Mouse (Mus musculus) lung, adult 18-20 months (tissue): ENCODE measurements around the gene Tbc1d1.
A peak's percentile ranks its signal among the peaks of the same experiment; 100 is the strongest.

ENCODE experiments used
- DNase-seq, 2 experiments: peaks; one replicate each; pipeline ENCODE4 v3.0.0; 2022; ENCODE audit warnings: mixed read lengths in 2 of 2

Tbc1d1 gene

GRCm38 (mm10) chr5:64241867-64242266, 85.8 kb downstream of the Tbc1d1 start:
- no peak for DNase-seq

DNA sequence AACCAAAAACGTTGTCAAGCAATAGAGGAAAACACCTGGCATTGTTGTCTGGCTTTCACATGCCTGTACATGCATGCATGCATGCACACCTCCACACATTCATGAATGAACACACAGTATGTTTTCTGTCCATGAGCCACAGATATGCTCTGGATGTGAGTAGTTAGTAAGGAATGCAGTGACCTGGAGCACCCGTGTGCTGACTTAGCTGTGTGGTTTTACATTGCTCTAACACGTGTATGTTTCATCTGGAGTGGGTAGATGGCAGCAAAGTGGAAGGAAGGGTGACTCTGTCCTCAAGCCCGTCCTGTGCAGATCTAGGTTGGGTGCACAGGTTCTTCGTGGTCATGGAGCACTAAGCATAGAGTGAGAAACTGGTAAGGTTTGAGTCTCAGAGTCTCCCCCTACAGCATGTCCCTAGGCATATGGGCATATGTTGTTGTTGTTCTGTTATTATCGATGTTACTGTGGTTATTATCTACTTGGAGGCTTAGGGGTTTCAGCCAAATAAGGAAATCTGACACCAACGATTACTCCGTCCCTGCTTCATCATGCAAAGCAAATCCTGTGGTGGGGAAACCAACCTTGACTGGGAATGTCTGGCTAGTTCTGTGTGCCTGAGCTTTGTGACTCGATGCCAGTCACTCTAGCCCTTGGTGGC, 86.8 kb downstream of the Tbc1d1 start:
- no peak for DNase-seq

DNA sequence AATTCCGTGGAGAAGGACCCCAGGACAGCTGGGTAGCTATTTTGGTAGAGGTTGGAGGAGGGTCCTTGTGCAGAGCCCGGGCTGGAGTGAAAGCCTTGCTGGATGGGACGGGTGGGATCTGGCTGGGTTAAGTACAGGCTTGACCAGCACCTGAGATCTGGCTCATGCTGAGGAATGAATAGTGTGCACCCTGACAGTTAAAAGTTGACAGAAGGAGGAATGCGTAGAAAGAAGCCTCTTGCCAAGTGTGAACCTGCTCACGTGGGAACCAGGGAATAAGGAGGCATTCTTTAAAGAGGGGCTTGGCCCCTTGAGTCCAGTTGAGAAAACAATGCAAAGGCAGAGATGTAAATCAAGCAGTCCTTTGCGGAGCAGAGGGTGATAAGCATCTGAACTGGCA, 87.6 kb downstream of the Tbc1d1 start:
- no peak for DNase-seq

GRCm38 (mm10) chr5:64244283-64244682, 88.2 kb downstream of the Tbc1d1 start:
- DNase-seq = peak; percentile 24 to 43

- DNase-seq = no peak
Observed at GRCm38 (mm10) chr5:64244745-64245144, 88.6 kb downstream of the Tbc1d1 start.

DNA sequence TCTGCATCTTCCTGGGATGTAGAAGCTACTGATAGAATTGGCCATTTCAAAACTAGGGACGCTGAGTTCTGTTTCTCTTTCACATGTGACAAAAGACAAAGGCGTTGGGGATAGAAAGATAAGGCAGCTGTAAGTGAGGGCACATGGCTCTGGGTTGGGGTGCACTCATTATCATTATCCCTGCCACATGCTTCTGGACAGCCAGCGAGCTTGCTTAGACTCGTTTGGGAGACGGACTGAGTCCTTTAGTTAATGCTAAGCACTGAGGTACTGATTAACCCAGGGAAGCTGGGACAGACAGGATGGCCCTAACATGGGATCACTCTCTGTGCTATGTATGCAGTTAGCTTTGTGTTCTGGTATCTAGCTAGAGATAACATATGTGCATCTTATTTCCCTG, 95.3 kb downstream of the Tbc1d1 start:
- DNase-seq = no peak

DNA sequence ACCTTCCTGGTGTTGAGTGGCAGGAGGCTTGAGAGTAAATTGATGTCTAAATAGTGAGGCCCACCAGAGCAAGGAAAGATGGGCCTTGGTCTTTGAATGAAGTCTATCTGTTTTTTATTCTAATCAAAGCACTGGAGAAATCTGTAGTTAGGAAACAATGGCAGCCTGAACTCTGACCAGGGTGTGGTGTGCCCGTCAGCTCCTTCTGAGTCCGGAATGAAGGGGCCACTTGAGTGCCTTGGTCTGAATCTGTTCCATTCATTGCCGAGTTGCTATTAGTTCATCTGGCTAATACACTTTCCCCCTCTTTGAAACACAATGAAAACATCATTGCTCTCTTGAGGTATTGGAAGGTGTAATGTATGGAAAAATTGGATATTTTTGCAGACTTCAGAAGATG, 98.2 kb downstream of the Tbc1d1 start:
- DNase-seq = no peak

DNA sequence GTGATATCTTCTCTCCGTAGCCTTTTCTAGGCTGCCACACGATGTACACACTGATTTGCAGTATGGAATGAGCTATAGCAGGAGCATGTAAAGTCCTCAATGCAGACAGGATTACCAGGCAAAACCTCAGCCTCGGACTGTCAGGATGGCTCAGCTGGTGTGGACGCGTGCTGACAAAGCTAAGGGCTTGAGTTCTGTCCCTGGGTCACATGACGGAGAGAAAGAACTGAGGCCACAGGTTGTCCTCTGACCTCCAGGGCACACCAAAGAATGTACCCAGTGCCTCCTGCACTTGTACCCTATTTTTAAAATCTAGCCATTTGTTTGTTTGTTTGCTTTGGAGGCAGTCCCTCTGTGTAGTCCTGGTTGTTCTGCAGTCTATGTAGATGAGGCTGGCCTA, 98.9 kb downstream of the Tbc1d1 start:
- no peak for DNase-seq

GRCm38 (mm10) chr5:64263348-64263747, 107.2 kb downstream of the Tbc1d1 start:
- DNase-seq = no peak

GRCm38 (mm10) chr5:64263898-64264478, 107.9 kb downstream of the Tbc1d1 start:
- DNase-seq = no peak

DNA sequence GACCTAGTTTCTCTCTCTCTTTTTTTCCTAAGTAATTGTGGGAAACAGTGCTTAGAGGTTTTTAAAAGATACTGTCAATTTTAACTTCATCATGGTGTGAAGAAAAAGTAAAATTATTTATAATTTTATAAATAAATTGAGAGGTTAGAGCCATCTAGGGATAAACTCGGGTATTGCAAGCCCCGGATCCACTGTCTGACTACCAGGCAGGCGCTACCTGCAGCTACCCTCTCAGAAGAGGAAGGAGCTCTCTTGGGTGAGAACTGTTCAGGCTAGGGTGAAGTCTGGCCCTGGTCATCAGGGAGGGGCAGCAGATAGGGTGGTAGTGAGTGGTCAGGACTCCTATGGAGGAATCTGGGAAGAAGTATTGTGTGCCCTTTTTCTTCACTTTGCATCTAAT, 109.0 kb downstream of the Tbc1d1 start:
- peak in 1 of 2 experiments; percentile 41 for DNase-seq

DNA sequence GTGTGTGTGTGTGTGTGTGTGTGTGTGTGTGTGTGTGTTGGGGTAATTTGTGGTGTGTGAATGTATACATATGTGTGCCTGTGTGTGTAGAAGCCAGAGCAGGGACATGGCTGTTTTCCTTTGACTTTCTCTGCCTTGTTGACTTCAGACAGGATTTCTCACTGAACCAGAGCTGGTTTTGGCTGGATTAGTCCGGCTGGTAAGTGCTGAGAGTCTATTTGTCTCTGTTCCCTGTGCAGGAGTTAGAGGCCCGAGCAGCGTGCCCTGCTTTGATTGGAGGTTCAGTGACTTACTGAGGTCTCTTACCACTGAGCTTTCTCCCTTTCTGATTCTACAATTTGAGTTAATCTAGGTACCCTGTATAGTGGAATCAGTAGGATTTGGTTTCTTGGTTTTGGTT, 109.8 kb downstream of the Tbc1d1 start:
- DNase-seq = no peak

- no peak for DNase-seq
Observed at GRCm38 (mm10) chr5:64266534-64266933, 110.4 kb downstream of the Tbc1d1 start.

GRCm38 (mm10) chr5:64267279-64267678, 111.2 kb downstream of the Tbc1d1 start:
- DNase-seq = no peak

DNA sequence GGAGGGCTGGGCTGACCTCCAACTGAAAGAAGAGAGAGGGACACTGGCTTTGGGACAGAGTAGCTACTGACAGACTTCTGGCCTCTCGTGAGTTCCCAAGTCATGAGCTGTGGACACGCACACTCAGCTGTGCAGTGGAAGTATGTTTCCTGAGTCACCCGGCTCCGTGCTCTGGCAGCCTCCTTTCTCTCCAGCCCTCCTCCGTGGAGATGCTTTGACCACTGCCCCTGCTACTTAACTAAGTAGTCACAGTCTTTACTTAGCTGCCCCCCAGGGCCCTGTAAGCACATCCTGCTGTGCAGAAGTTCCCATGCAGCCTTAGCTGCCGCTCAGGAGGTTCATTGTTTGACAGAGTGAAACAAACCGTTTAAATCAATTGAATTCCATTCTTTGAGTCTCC, 113.6 kb downstream of the Tbc1d1 start:
- DNase-seq = no peak

- DNase-seq = no peak
Observed at GRCm38 (mm10) chr5:64273517-64273916, 117.4 kb downstream of the Tbc1d1 start.

DNA sequence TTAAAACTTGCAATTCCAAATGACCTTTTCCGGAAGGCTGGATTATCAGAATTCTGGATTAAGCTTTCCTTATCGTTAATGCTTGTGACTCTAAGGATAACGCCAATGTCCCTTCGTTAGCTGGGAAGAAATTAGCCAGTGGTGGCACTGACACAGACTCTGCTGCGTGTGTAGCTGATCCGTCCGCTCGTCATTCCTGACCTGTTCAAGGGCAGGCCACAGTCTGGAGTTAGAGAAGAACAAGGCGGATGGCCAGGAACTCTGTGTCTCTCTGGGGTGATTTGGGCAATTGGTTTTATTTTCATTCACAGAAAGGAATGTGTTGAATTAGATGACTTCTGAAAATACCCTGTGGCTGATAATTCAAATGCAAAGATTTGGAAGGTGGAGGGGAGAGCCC, 118.2 kb downstream of the Tbc1d1 start:
- DNase-seq = no peak

- DNase-seq = peak in 1 of 2 experiments; percentile 50
Observed at GRCm38 (mm10) chr5:64274738-64275451, 118.8 kb downstream of the Tbc1d1 start.

DNA sequence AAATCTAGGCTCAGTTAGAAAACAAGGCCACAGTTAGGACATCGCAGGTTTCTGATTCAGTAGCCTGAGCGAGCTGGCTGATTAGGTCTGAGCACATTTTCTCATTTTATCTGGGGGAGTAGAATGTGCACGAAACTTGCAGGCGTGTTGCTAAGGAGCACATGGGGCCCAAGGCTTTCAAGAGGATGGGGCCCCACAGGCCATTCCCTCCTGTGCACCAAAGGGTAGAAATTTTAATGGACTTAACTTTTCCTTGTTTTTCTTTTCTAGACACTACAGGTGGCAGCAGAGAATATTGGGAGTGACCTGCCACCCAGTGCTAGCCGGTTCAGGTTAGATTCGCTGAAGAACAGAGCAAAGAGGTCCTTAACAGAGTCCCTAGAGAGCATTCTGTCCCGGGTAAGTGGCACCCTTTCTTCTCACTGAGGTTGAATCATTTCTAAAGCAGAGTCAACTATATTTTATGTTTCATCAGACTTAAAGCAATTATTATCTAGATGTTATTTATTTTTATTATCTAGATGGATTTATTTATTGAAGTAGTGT, 121.6 kb downstream of the Tbc1d1 start:
- DNase-seq = no peak

- DNase-seq = peak in 1 of 2 experiments; percentile 31
Observed at GRCm38 (mm10) chr5:64279668-64280067, 123.6 kb downstream of the Tbc1d1 start.

- DNase-seq = no peak
Observed at GRCm38 (mm10) chr5:64280191-64280590, 124.1 kb downstream of the Tbc1d1 start.

DNA sequence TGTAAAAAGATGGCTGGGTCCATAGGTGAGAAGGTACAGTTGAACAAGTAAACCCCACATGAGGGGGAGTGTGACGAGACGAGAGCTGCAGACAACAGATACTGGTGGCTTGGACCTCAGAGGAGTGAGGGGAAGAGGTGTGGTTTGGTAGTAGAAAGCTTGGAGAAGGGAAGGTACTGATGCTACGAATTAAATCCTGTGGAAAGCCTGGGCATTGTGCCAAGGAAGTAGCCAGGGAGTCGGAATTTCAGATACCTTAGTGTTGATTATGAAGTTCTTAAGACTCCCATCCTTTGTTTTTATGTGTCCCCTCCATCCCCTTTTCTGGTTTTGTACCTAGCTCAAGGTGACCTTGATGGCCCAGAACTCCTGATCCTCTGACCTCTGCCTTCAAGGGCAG, 124.5 kb downstream of the Tbc1d1 start:
- DNase-seq = no peak

- no peak for DNase-seq
Observed at GRCm38 (mm10) chr5:64281674-64282073, 125.6 kb downstream of the Tbc1d1 start.

DNA sequence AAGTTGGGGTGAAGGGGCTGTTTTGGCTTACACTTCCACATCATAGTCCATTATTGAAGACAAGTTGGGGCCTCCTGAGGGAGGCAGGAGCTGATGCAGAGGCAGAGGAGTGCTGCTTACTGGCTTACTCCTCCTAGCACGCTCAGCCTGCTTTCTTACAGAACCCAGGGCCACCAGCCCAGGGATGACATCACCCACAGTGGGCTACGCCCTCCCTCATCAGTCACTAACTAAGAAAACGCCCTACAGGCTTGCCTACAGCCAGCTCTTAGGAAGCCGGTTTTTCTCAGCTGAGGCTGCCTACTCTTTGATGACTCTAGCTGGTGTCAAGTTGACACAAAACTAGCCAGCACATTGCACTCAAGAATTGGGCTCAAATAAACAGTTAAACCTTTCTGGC, 126.5 kb downstream of the Tbc1d1 start:
- DNase-seq = no peak
